Mouse (Mus musculus): ENCODE data around the gene 5730507C01Rik.
"Not testable (repeated sequence)": the region's sequence is repeated elsewhere in the genome, so short reads cannot be mapped to it uniquely, and the experiment has no call there.

Gene 5730507C01Rik

DNA sequence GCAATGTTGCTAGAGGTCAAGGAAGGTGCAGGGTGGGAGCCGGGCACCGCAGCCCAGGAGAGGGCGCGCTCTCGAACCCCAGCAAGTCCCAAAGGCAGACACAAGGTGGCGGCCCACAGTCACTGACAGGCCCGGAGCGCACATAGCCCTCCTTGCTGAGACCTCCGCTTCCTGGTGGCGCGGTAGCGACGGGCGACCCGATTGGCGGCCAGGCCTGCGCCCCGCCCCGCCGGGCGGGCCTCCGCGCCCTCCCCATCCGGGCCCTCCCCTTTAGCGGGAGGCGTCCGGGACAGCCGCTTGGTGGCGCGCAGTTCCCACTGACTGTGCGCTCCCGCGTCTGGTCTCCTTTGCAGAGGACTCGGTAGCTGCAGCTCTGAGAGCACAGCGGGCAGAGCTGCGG is at the start of gene 5730507C01Rik:
5730507C01Rik (plus strand) TSS at position 340 of the 400 bp plus-strand sequence.
- no peak for DNase-seq (ENCODE audit: low read depth)

DNA sequence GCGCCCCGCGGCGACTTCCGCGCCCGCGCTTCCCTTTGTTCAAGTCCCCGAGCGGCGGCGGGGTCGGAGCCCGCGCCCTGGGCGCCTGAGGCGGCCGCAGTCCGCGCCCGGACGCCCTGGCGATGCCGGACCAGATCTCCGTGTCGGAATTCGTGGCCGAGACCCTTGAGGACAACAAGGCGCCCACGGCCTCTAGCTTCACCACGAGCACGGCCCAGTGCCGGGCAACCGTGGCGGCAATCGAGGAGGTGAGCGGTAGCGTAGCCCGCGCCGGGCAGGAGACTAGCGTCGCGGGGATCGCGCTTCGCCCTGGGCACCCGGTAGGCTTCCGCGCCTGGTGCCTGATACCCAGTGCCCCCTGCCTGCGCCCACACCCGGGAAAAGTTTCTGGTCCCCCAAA is 306 bp downstream of the 5730507C01Rik start:
- not testable (repeated sequence) for DNase-seq (ENCODE audit: low read depth)

DNA sequence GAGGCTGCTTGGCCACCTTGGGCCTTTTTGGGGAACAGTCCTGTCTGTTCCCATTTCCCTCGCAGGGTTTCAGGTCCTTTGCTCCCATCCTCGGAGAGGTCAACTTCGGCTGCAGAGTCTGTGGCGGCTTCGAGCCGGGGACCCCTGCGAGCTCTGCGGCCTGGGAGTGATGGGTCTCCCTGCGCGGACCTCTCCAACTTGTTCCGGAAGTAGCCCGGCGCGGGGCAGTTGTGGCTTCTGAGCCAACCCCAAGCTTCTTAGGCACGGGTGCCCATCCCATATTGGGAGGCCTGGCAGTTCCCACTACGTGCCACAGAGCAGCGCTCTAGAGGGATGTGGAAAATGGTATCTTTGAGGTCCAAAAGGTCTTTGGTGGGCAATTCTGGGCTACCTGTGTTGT is 767 bp downstream of the 5730507C01Rik start:
- not testable (repeated sequence) for DNase-seq (ENCODE audit: low read depth)

Measured in NIH3T3 (cell line).